Mouse (Mus musculus) thymus, postnatal 4 days (tissue): ENCODE measurements at regions not wholly inside any gene's neighbourhood (a gene's known extent, or its start where the extent isn't known, plus 50 kb on each side); places are given as distances from the start of the nearest gene placed in this dataset.

Experiments
- DNase-seq: peaks from one replicate; pipeline ENCODE4 v3.0.0; 2021

DNA sequence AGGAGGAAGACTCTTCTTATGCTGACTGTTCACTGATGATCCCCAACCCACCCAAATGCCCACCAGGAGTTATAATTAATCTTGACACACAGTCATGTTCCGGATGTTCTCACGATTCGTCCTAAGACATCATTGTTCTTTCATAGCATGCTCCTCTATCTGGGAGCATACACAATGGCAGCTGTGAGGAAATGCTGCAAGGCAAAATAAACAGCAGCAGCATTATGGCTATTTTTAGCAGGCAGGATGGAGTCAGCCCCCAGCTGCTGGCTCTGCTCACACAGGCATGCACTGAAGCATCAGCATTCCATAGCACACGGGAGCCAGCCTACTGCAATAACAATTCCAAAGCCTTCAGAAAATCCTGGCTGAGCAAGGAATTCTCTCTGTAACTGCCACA is 696.0 kb downstream of the Rps29 start:
- no peak for DNase-seq

DNA sequence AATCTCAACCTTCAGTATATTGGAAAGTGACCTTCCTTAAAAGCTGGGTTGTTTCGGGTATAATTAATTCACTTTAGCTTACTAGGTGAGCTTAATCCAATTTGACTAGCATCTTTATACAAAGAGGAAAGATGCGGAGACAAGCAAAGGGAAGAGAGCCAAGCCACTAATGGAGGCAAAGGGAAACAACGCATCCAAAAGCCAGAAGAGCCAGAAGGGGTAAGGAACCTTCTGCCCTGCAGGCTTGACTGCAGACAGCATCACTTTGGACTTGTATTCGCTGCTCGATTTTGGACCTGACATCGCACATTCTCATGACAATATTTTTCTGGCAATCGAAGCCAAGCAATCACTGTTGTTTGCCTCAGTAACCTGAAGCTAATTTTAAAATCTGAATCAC is 700.8 kb downstream of the Rps29 start:
- no peak for DNase-seq

DNA sequence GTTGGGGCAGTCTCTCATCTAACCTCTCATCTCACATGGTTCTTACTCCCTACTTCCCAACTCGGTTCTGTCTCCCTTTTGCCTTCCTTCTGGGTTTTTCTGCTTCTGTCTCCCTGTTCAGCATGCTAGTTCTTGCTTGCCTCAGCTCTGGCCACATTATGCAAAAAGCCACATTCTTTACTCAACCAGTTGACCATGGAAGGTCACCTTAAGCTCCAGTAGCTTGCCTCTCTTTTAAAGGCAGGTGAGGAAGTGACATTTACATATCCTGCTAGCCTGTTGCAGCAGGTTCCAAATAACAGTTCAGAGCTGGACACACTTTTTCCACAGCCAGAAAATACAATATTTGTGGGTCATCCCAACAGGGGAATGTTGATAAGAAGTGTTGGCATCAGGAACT is 732.4 kb downstream of the Rps29 start:
- DNase-seq: no peak

DNA sequence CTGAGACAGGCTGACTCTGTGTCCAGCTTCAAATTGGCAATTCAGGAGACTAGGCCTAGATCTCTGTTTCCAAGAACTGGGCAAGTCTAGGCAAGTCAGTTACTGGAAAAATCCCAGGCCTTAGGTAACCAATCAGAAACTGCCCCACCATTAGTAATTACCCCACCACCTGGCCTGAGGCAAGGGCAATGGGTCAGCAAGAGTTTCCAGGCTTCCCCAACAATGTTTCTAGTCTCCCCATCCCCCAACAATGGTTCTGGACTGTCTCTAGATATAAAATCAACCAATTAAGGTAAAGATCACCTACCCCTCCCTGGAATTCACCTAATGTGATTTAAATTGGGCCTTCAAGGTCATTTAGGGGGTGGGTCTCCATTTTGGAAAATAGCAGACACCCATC is 734.0 kb downstream of the Rps29 start:
- no peak for DNase-seq
